Mouse (Mus musculus): ENCODE data around the gene Ubtf. TPM values are rescaled to one million over a fixed set of nuclear protein-coding genes. Genes with fewer than 3 reads are reported as not detected.
A peak's percentile ranks its signal among the peaks of the same experiment; 100 is the strongest.

The Ubtf gene
- polyA plus RNA-seq, 1 experiment from 2014 or later: 90.3 TPM

GRCm38 (mm10) chr11:102266631-102267355, 52.7 kb downstream of the Ubtf start:
- WGBS: 88% methylated on average over 8 of the region's 8 CpGs
- Histone ChIP-seq H3K27ac (no peak overlapping the region), H3K9me3 (no peaks in the 10 kb centered on the region), H3K36me3 (peaks cover 5% of the 10 kb centered on the region; the same call in 1 of the 2 replicates), H3K4me3 (replicated peaks) (no peak overlapping the region), H3K27me3 (no peaks in the 10 kb centered on the region), H3K9ac (replicated peaks) (no peak overlapping the region), H3K4me1 (replicated peaks) (0 out of 2 replicates have a peak, but pooled peaks cover 5% of the 10 kb centered on the region), H3K4me2 (replicated peaks) (no peak overlapping the region)
- ATAC-seq: 0 out of 2 replicates have a peak, but pooled peaks have one; percentile 14

- Histone ChIP-seq H3K4me2 (replicated peaks) (no peak overlapping the region), H3K9me3 (no peaks in the 10 kb centered on the region), H3K9ac (replicated peaks) (0 out of 2 replicates have a peak overlapping the region, but pooled peaks have one; percentile 16), H3K27me3 (no peaks in the 10 kb centered on the region), H3K36me3 (peaks cover 8% of the 10 kb centered on the region), H3K4me3 (replicated peaks) (no peak overlapping the region), H3K4me1 (replicated peaks) (0 out of 2 replicates have a peak, but pooled peaks cover 5% of the 10 kb centered on the region), H3K27ac (no peak overlapping the region)
- ATAC-seq: no peak
- WGBS: 70% methylated on average over 13 of the region's 14 CpGs
Measured at GRCm38 (mm10) chr11:102265816-102266215, 53.7 kb downstream of the Ubtf start.

- Histone ChIP-seq H3K27me3 (no peaks in the 10 kb centered on the region), H3K4me2 (replicated peaks) (no peak overlapping the region), H3K9ac (replicated peaks) (no peak overlapping the region), H3K4me1 (replicated peaks) (0 out of 2 replicates have a peak, but pooled peaks cover 5% of the 10 kb centered on the region), H3K27ac (no peak overlapping the region), H3K9me3 (no peaks in the 10 kb centered on the region), H3K36me3 (peaks cover 12% of the 10 kb centered on the region), H3K4me3 (replicated peaks) (no peak overlapping the region)
- 98% methylated on average over 7 of the region's 7 CpGs for WGBS
- no peak for ATAC-seq
Measured at GRCm38 (mm10) chr11:102263211-102263610, 56.3 kb downstream of the Ubtf start.

GRCm38 (mm10) chr11:102258521-102258920, 61.0 kb downstream of the Ubtf start:
- H3K36me3 ChIP-seq: peaks cover 15% of the 10 kb centered on the region
- H3K9ac ChIP-seq (replicated peaks): no peak overlapping the region
- no peak overlapping the region for H3K27ac ChIP-seq
- no peak overlapping the region for H3K4me2 ChIP-seq (replicated peaks)
- no peak overlapping the region for H3K4me3 ChIP-seq (replicated peaks)
- WGBS: 90% methylated on average over 3 of the region's 3 CpGs
- H3K9me3 ChIP-seq: no peaks in the 10 kb centered on the region
- no peaks in the 10 kb centered on the region for H3K27me3 ChIP-seq
- H3K4me1 ChIP-seq (replicated peaks): peaks cover 12% of the 10 kb centered on the region
- ATAC-seq: no peak

GRCm38 (mm10) chr11:102258095-102258494, 61.4 kb downstream of the Ubtf start:
- Histone ChIP-seq H3K4me3 (replicated peaks) (no peak overlapping the region), H3K9ac (replicated peaks) (no peak overlapping the region), H3K9me3 (no peaks in the 10 kb centered on the region), H3K27me3 (no peaks in the 10 kb centered on the region), H3K36me3 (peaks cover 15% of the 10 kb centered on the region), H3K4me1 (replicated peaks) (peaks cover 12% of the 10 kb centered on the region), H3K27ac (no peak overlapping the region), H3K4me2 (replicated peaks) (no peak overlapping the region)
- WGBS: 85% methylated on average over 6 of the region's 6 CpGs
- no peak for ATAC-seq

- Histone ChIP-seq H3K9ac (replicated peaks) (no peak overlapping the region), H3K4me2 (replicated peaks) (no peak overlapping the region), H3K4me1 (replicated peaks) (peaks cover 12% of the 10 kb centered on the region), H3K36me3 (peaks cover 13% of the 10 kb centered on the region), H3K27ac (no peak overlapping the region), H3K27me3 (no peaks in the 10 kb centered on the region), H3K4me3 (replicated peaks) (no peak overlapping the region), H3K9me3 (no peaks in the 10 kb centered on the region)
- WGBS: 31% methylated on average over 9 of the region's 9 CpGs
- ATAC-seq: no peak
Measured at GRCm38 (mm10) chr11:102257514-102257913, 62.0 kb downstream of the Ubtf start.

Other genes with a start within 250 kb of the Ubtf start
- gene Mpp2, start 231.2 kb downstream of the Ubtf start, polyA plus RNA-seq (2015; fragmentation: Nextera tagmentation; extraction: Ambion mirVana): 24.5 and 26.7 TPM in 2 replicates
- not detected in 2 replicates for gene Ppy, start 218.4 kb downstream of the Ubtf start, polyA plus RNA-seq (2015; fragmentation: Nextera tagmentation; extraction: Ambion mirVana)
- not detected in 2 replicates for gene Pyy, start 211.9 kb downstream of the Ubtf start, polyA plus RNA-seq (2015; fragmentation: Nextera tagmentation; extraction: Ambion mirVana)
- 0.09 TPM in 1 of 2 replicates, not detected in the other for gene Nags, start 174.2 kb downstream of the Ubtf start, polyA plus RNA-seq (2015; fragmentation: Nextera tagmentation; extraction: Ambion mirVana)
- gene Tmem101, start 163.3 kb downstream of the Ubtf start, polyA plus RNA-seq (2015; fragmentation: Nextera tagmentation; extraction: Ambion mirVana): 40.5 and 42.5 TPM in 2 replicates
- gene Lsm12, start 134.4 kb downstream of the Ubtf start, polyA plus RNA-seq (2015; fragmentation: Nextera tagmentation; extraction: Ambion mirVana): 141 and 156 TPM in 2 replicates
- gene G6pc3, start 130.1 kb downstream of the Ubtf start, polyA plus RNA-seq (2015; fragmentation: Nextera tagmentation; extraction: Ambion mirVana): 31.4 and 32.9 TPM in 2 replicates
- gene Hdac5, start 89.6 kb downstream of the Ubtf start, polyA plus RNA-seq (2015; fragmentation: Nextera tagmentation; extraction: Ambion mirVana): 80.5 and 106 TPM in 2 replicates
- 4.6 and 5.6 TPM in 2 replicates for gene BC030867, start 70.9 kb downstream of the Ubtf start, polyA plus RNA-seq (2015; fragmentation: Nextera tagmentation; extraction: Ambion mirVana)
- not detected in 2 replicates for gene Asb16, start 51.0 kb downstream of the Ubtf start, polyA plus RNA-seq (2015; fragmentation: Nextera tagmentation; extraction: Ambion mirVana)
- 79.0 and 83.4 TPM in 2 replicates for gene Tmub2, start 34.8 kb downstream of the Ubtf start, polyA plus RNA-seq (2015; fragmentation: Nextera tagmentation; extraction: Ambion mirVana)
- gene Atxn7l3, start 23.1 kb downstream of the Ubtf start, polyA plus RNA-seq (2015; fragmentation: Nextera tagmentation; extraction: Ambion mirVana): 28.4 and 30.1 TPM in 2 replicates
- 4.3 and 4.8 TPM in 2 replicates for gene Slc4a1, start 46.5 kb upstream of the Ubtf start, polyA plus RNA-seq (2015; fragmentation: Nextera tagmentation; extraction: Ambion mirVana)
- 131 and 153 TPM in 2 replicates for gene Rundc3a, start 73.7 kb upstream of the Ubtf start, polyA plus RNA-seq (2015; fragmentation: Nextera tagmentation; extraction: Ambion mirVana)
- gene Slc25a39, start 88.2 kb upstream of the Ubtf start, polyA plus RNA-seq (2015; fragmentation: Nextera tagmentation; extraction: Ambion mirVana): 141 and 154 TPM in 2 replicates
- gene Grn, start 110.6 kb upstream of the Ubtf start, polyA plus RNA-seq (2015; fragmentation: Nextera tagmentation; extraction: Ambion mirVana): 57.4 and 61.8 TPM in 2 replicates
- 10.9 and 18.4 TPM in 2 replicates for gene Fam171a2, start 127.9 kb upstream of the Ubtf start, polyA plus RNA-seq (2015; fragmentation: Nextera tagmentation; extraction: Ambion mirVana)
- 4.9 and 6.0 TPM in 2 replicates for gene Itga2b, start 150.4 kb upstream of the Ubtf start, polyA plus RNA-seq (2015; fragmentation: Nextera tagmentation; extraction: Ambion mirVana)
- 84.5 and 87.6 TPM in 2 replicates for gene Gpatch8, start 236.7 kb upstream of the Ubtf start, polyA plus RNA-seq (2015; fragmentation: Nextera tagmentation; extraction: Ambion mirVana)

Data from midbrain, embryonic 13.5 days (tissue).